8 mouse cellular contexts compared by ENCODE assay signal in the genomic region with DNA sequence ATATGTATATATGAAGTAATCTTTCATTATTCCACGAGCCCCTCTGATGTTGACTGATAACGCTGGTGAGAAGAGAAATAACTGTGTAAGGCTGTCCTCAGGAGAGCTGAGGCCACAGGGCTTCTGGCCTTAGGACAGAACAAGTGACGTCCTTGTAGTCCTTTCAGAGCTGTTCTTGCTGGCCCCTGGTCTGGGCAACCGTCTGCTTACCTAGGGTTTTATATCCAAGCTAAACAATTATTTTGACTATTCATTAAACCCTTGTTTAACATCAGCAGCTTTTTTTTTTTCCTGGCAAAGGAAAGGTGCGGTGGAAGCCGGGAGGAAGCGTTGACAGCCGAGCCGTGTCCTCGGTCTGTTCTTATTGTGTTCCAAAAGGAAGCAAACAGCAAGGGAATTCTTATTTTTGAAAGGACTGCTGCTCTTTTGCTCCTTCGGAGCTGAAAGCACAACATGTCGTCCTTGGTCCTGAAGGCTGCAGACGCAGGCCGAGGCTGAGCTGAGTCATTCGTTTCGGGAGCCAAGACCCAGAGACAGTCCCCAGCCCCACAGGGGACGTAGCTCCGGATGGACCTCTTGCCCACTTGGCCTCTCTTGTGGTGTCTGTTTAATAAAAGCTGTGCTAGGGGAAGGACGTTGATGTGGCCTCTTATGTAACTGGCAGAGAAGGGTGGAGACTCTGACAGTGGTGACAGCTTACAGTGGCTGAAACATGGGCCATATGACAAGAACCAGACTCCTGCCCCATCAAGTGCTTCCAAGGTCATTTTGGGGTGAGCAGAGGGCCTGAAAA.
DNase-seq lines count a peak whose midpoint lies in the region; ATAC-seq and TF ChIP-seq lines count a peak whose summit lies in the region.

No protein-coding gene starts in this region.

- H3K4me1 ChIP-seq in forebrain, postnatal 0 days (ENCODE audit: insufficient read depth), result no peaks in the 10 kb centered on the region
- H3K4me1 ChIP-seq in forebrain, embryonic 14.5 days (ENCODE audit: control insufficient read depth, insufficient read depth, low read length), result no peaks in the 10 kb centered on the region
- H3K4me1 ChIP-seq in brown adipose tissue, adult 24 weeks (ENCODE audit: control insufficient read depth, insufficient read depth, insufficient read length, low read length), result peaks cover 27% of the 10 kb centered on the region
- peaks cover 42% of the 10 kb centered on the region for H3K4me1 ChIP-seq in heart, embryonic 15.5 days (replicated peaks)
- H3K4me1 ChIP-seq in midbrain, embryonic 16.5 days (ENCODE audit: control insufficient read depth, insufficient read depth, low read length), result no peaks in the 10 kb centered on the region

- TF ChIP-seq CTCF in forebrain, postnatal 0 days (IDR thresholded peaks at IDR 0.05; ENCODE audit: low read depth), result no peak

- H3K4me3 ChIP-seq in forebrain, postnatal 0 days (ENCODE audit: low read depth, low read length), result no peak overlapping the region
- no peak overlapping the region for H3K4me3 ChIP-seq in forebrain, embryonic 14.5 days (ENCODE audit: low read depth, low read length)
- H3K4me3 ChIP-seq in brown adipose tissue, adult 24 weeks (ENCODE audit: insufficient read depth, low read depth, low read length), result 0 out of 2 replicates have a peak overlapping the region, but pooled peaks have one; percentile 17
- H3K4me3 ChIP-seq in heart, embryonic 15.5 days, result peak overlapping the region; percentile 14; the same call in 1 of the 2 replicates
- H3K4me3 ChIP-seq in midbrain, embryonic 16.5 days (ENCODE audit: low read depth, low read length), result no peak overlapping the region

- no peaks in the 10 kb centered on the region for H3K9me3 ChIP-seq in forebrain, postnatal 0 days (ENCODE audit: low read length)
- no peaks in the 10 kb centered on the region for H3K9me3 ChIP-seq in forebrain, embryonic 14.5 days (replicated peaks; ENCODE audit: control insufficient read depth, low read length)
- H3K9me3 ChIP-seq in heart, embryonic 15.5 days (replicated peaks), result no peaks in the 10 kb centered on the region
- no peaks in the 10 kb centered on the region for H3K9me3 ChIP-seq in midbrain, embryonic 16.5 days (replicated peaks; ENCODE audit: control insufficient read depth, low read length, poor library complexity, severe bottlenecking)

- no peak overlapping the region for H3K4me2 ChIP-seq in forebrain, postnatal 0 days (ENCODE audit: low read depth)
- H3K4me2 ChIP-seq in forebrain, embryonic 14.5 days (ENCODE audit: low read length), result no peak overlapping the region
- peak overlapping the region; percentile 54 for H3K4me2 ChIP-seq in heart, embryonic 15.5 days
- no peak overlapping the region for H3K4me2 ChIP-seq in midbrain, embryonic 16.5 days (ENCODE audit: low read length)

- no peak overlapping the region for H3K9ac ChIP-seq in forebrain, postnatal 0 days
- no peak overlapping the region for H3K9ac ChIP-seq in forebrain, embryonic 14.5 days (ENCODE audit: low read length)
- H3K9ac ChIP-seq in heart, embryonic 15.5 days, result no peak overlapping the region
- no peak overlapping the region for H3K9ac ChIP-seq in midbrain, embryonic 16.5 days (ENCODE audit: low read depth, low read length)

- no peaks in the 10 kb centered on the region for H3K36me3 ChIP-seq in forebrain, postnatal 0 days (ENCODE audit: insufficient read depth)
- H3K36me3 ChIP-seq in forebrain, embryonic 14.5 days (ENCODE audit: control insufficient read depth, insufficient read depth, low read length), result no peaks in the 10 kb centered on the region
- no peaks in the 10 kb centered on the region for H3K36me3 ChIP-seq in heart, embryonic 15.5 days
- no peaks in the 10 kb centered on the region for H3K36me3 ChIP-seq in midbrain, embryonic 16.5 days (ENCODE audit: control insufficient read depth, insufficient read depth, low read length)

- no peak for DNase-seq in forebrain, postnatal 0 days
- no peak for DNase-seq in forebrain, embryonic 14.5 days (ENCODE audit: low spot score)
- peak; percentile 74 to 83 for DNase-seq in lung, adult 18-20 months
- DNase-seq in layer of hippocampus, postnatal 36 days, result no peak

- H3K27ac ChIP-seq in forebrain, postnatal 0 days (ENCODE audit: low read depth, low read length), result no peak overlapping the region
- H3K27ac ChIP-seq in forebrain, embryonic 14.5 days (ENCODE audit: low read depth, low read length), result no peak overlapping the region
- H3K27ac ChIP-seq in brown adipose tissue, adult 24 weeks (replicated peaks; ENCODE audit: low read depth, low read length), result peak overlapping the region; percentile 98
- H3K27ac ChIP-seq in heart, embryonic 15.5 days, result peak overlapping the region; percentile 86
- no peak overlapping the region for H3K27ac ChIP-seq in midbrain, embryonic 16.5 days (ENCODE audit: low read length)

- peak; percentile 23; the same call in 1 of the 2 replicates for ATAC-seq in forebrain, postnatal 0 days
- no peak for ATAC-seq in forebrain, embryonic 14.5 days
- ATAC-seq in heart, embryonic 15.5 days (replicated peaks; ENCODE audit: insufficient number of reproducible peaks, insufficient read depth, low FRiP score, low read depth), result peak; percentile 98
- no peak for ATAC-seq in erythroid progenitor cell, adult 5-6 weeks (replicated peaks; ENCODE audit: low FRiP score, poor library complexity, severe bottlenecking)
- ATAC-seq in midbrain, embryonic 16.5 days, result no peak

- 67% methylated on average over 19 of the region's 19 CpGs for WGBS in forebrain, postnatal 0 days
- WGBS in forebrain, embryonic 14.5 days, result 83% methylated on average over 19 of the region's 19 CpGs
- 17% methylated on average over 19 of the region's 19 CpGs for WGBS in heart, embryonic 15.5 days
- WGBS in midbrain, embryonic 16.5 days, result 82% methylated on average over 19 of the region's 19 CpGs

- no peaks in the 10 kb centered on the region for H3K27me3 ChIP-seq in forebrain, postnatal 0 days (ENCODE audit: insufficient read depth, low read length)
- H3K27me3 ChIP-seq in forebrain, embryonic 14.5 days (replicated peaks; ENCODE audit: control insufficient read depth, insufficient read depth, low read length), result no peaks in the 10 kb centered on the region
- H3K27me3 ChIP-seq in heart, embryonic 15.5 days, result no peaks in the 10 kb centered on the region
- H3K27me3 ChIP-seq in midbrain, embryonic 16.5 days (ENCODE audit: control insufficient read depth, insufficient read depth, low read depth, low read length), result no peaks in the 10 kb centered on the region

Comparison
In these comparisons a context has a peak if more than half of its experiments do, and no peak if none do; other contexts are left out.
1. ATAC-seq: peak in forebrain, postnatal 0 days (single experiment) and heart, embryonic 15.5 days (single experiment); none in forebrain, embryonic 14.5 days (single experiment), erythroid progenitor cell, adult 5-6 weeks (single experiment) and midbrain, embryonic 16.5 days (single experiment).
2. DNase-seq: peak in lung, adult 18-20 months (2 of 2); none in forebrain, postnatal 0 days (single experiment), forebrain, embryonic 14.5 days (single experiment) and layer of hippocampus, postnatal 36 days (0 of 2).
3. H3K27ac ChIP-seq: peak in brown adipose tissue, adult 24 weeks (single experiment) and heart, embryonic 15.5 days (single experiment); none in forebrain, postnatal 0 days (single experiment), forebrain, embryonic 14.5 days (single experiment) and midbrain, embryonic 16.5 days (single experiment).
4. H3K4me3 ChIP-seq: peak in brown adipose tissue, adult 24 weeks (single experiment) and heart, embryonic 15.5 days (single experiment); none in forebrain, postnatal 0 days (single experiment), forebrain, embryonic 14.5 days (single experiment) and midbrain, embryonic 16.5 days (single experiment).